Mouse (Mus musculus): Measurements from ENCODE around the gene Nomo1. TPM values are rescaled to one million over a fixed set of nuclear protein-coding genes. Genes with fewer than 3 reads are reported as not detected.

Nomo1 gene
- polyA plus RNA-seq (2015; fragmentation: Nextera tagmentation; extraction: Ambion mirVana): 18.4 and 19.9 TPM in 2 replicates

- 6% methylated on average over 42 of the region's 44 CpGs for WGBS (ENCODE audit: insufficient replicate concordance)
- H3K9ac ChIP-seq (replicated peaks): peak within 1 kb of the TSS; percentile 87
- H3K9me3 ChIP-seq (ENCODE audit: low read length): no peaks in the 10 kb centered on the region
- H3K36me3 ChIP-seq (replicated peaks; ENCODE audit: insufficient read depth, low read length): peaks cover 3% of the 10 kb centered on the region; the same call in 1 of the 2 replicates
- peak within 1 kb of the TSS; percentile 99 for H3K4me2 ChIP-seq (ENCODE audit: low read depth, low read length)
- H3K4me1 ChIP-seq (ENCODE audit: insufficient read depth): peaks cover 30% of the 10 kb centered on the region
- H3K27me3 ChIP-seq (ENCODE audit: insufficient read depth, low read length): no peaks in the 10 kb centered on the region
- peak; percentile 99 for DNase-seq
- H3K27ac ChIP-seq (ENCODE audit: low read depth): peak within 1 kb of the TSS; percentile 35; the same call in 1 of the 2 replicates
- peak within 1 kb of the TSS; percentile 93 for H3K4me3 ChIP-seq (ENCODE audit: low read depth, low read length)
- ATAC-seq: peak; percentile 82
- TF ChIP-seq EP300 (IDR thresholded peaks at IDR 0.05; ENCODE audit: low read depth) (peak; percentile 43; the same call in 1 of the 2 replicates), CTCF (IDR thresholded peaks at IDR 0.05; ENCODE audit: low read depth) (peak; percentile 94)
These were observed at the start of gene Nomo1 for GRCm38 (mm10) chr7:46033109-46033869. Gene Nomo1, plus strand, starts transcription at chr7:46033698.

DNA sequence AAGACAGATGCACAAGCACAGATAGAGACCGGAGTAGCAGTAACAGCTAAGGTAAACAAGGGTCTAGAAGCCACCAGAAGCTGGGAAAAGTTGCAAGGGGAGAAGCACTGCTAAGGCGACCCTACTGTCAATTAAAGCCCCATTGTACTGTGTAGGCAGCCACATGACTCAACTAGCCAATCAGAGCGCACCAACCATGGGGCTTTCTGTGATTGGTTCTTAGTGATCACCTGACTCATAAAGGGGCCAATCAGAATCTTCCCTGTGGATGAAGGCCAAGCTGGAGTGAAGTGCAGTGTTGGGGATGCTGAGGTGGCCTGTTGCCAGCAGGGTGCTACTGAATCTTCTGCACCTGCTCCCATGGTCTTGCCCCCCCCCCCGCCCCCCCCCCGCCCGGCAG, 46.6 kb upstream of the Nomo1 start:
- Histone ChIP-seq H3K9ac (replicated peaks) (no peak overlapping the region), H3K9me3 (ENCODE audit: low read length) (no peaks in the 10 kb centered on the region), H3K4me1 (ENCODE audit: insufficient read depth) (no peaks in the 10 kb centered on the region), H3K27ac (ENCODE audit: low read depth) (no peak overlapping the region), H3K27me3 (ENCODE audit: insufficient read depth, low read length) (no peaks in the 10 kb centered on the region), H3K4me2 (ENCODE audit: low read depth, low read length) (no peak overlapping the region), H3K4me3 (ENCODE audit: low read depth, low read length) (no peak overlapping the region), H3K36me3 (replicated peaks; ENCODE audit: insufficient read depth, low read length) (peaks cover 15% of the 10 kb centered on the region; the same call in 1 of the 2 replicates)
- TF ChIP-seq EP300 (IDR thresholded peaks at IDR 0.05; ENCODE audit: low read depth) (no peak), CTCF (IDR thresholded peaks at IDR 0.05; ENCODE audit: low read depth) (no peak)
- DNase-seq (no peak), ATAC-seq (peak; percentile 33; the same call in 1 of the 2 replicates)
- 70% methylated on average over 5 of the region's 6 CpGs for WGBS (ENCODE audit: insufficient replicate concordance)

GRCm38 (mm10) chr7:45988344-45988743, 45.2 kb upstream of the Nomo1 start:
- DNase-seq (no peak), ATAC-seq (peak; percentile 62)
- Histone ChIP-seq H3K4me1 (ENCODE audit: insufficient read depth) (no peaks in the 10 kb centered on the region), H3K9ac (replicated peaks) (no peak overlapping the region), H3K4me3 (ENCODE audit: low read depth, low read length) (no peak overlapping the region), H3K27me3 (ENCODE audit: insufficient read depth, low read length) (no peaks in the 10 kb centered on the region), H3K27ac (ENCODE audit: low read depth) (no peak overlapping the region), H3K36me3 (replicated peaks; ENCODE audit: insufficient read depth, low read length) (peaks cover 15% of the 10 kb centered on the region; the same call in 1 of the 2 replicates), H3K9me3 (ENCODE audit: low read length) (no peaks in the 10 kb centered on the region), H3K4me2 (ENCODE audit: low read depth, low read length) (no peak overlapping the region)
- 48% methylated on average over 1 of the region's 1 CpGs for WGBS (ENCODE audit: insufficient replicate concordance)
- no peak for TF ChIP-seq EP300 (IDR thresholded peaks at IDR 0.05; ENCODE audit: low read depth)
- no peak for TF ChIP-seq CTCF (IDR thresholded peaks at IDR 0.05; ENCODE audit: low read depth)

DNA sequence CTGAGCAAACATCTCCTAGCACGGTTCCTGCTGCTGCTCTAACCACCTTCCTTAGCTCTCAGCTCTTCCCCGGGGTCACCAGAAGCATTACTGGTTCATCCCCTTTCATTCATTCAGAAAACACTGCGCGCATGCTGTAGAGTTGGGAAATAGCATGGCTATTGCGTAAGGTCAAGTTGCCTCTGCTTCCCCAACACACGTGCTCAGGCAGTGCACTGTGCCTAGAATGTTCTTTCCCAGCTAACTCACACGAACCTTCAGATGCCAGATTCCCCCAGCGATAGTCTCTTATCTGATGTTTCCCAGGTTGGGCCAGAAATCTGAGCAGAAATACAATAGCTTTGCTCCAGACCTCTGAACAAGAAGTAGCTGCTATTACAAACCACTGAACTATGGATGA, 41.0 kb upstream of the Nomo1 start:
- Histone ChIP-seq H3K27me3 (ENCODE audit: insufficient read depth, low read length) (no peaks in the 10 kb centered on the region), H3K36me3 (replicated peaks; ENCODE audit: insufficient read depth, low read length) (peaks cover 12% of the 10 kb centered on the region; the same call in 1 of the 2 replicates), H3K4me2 (ENCODE audit: low read depth, low read length) (no peak overlapping the region), H3K9me3 (ENCODE audit: low read length) (no peaks in the 10 kb centered on the region), H3K4me3 (ENCODE audit: low read depth, low read length) (no peak overlapping the region), H3K27ac (ENCODE audit: low read depth) (no peak overlapping the region), H3K9ac (replicated peaks) (no peak overlapping the region), H3K4me1 (ENCODE audit: insufficient read depth) (no peaks in the 10 kb centered on the region)
- no peak for TF ChIP-seq EP300 (IDR thresholded peaks at IDR 0.05; ENCODE audit: low read depth)
- no peak for TF ChIP-seq CTCF (IDR thresholded peaks at IDR 0.05; ENCODE audit: low read depth)
- WGBS (ENCODE audit: insufficient replicate concordance): 45% methylated on average over 8 of the region's 8 CpGs
- ATAC-seq (peak; percentile 82), DNase-seq (peak; percentile 44)

- no peak for ATAC-seq
- H3K4me1 ChIP-seq (ENCODE audit: insufficient read depth): no peaks in the 10 kb centered on the region
These were observed 32.9 kb upstream of the Nomo1 start for GRCm38 (mm10) chr7:46000577-46000976.

DNA sequence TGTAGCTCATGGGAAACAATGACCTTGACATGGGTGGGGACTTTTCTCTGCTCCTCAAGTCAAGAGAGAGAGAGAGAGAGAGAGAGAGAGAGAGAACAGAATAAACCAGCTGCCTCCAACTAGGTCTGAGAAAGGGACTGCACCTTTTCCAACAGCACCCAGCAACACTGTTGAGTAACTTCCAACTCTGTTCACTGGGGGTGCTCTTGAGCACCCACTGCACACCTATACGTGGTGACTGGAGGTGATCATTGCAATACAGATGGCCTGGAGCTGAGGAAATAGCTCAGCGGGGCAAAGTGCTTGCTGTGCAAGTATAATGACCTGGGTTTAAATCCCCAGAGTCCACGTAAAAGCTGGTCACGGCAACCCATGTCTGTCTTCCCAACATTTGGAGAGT, 30.8 kb upstream of the Nomo1 start:
- DNase-seq (no peak), ATAC-seq (peak; percentile 49; the same call in 1 of the 2 replicates)
- H3K4me3 ChIP-seq (ENCODE audit: low read depth, low read length): no peak overlapping the region
- no peaks in the 10 kb centered on the region for H3K4me1 ChIP-seq (ENCODE audit: insufficient read depth)
- no peak overlapping the region for H3K9ac ChIP-seq (replicated peaks)
- no peaks in the 10 kb centered on the region for H3K9me3 ChIP-seq (ENCODE audit: low read length)
- peaks cover 13% of the 10 kb centered on the region; the same call in 1 of the 2 replicates for H3K36me3 ChIP-seq (replicated peaks; ENCODE audit: insufficient read depth, low read length)
- peak; percentile 31; the same call in 1 of the 2 replicates for TF ChIP-seq CTCF (IDR thresholded peaks at IDR 0.05; ENCODE audit: low read depth)
- TF ChIP-seq EP300 (IDR thresholded peaks at IDR 0.05; ENCODE audit: low read depth): no peak
- H3K27me3 ChIP-seq (ENCODE audit: insufficient read depth, low read length): no peaks in the 10 kb centered on the region
- H3K4me2 ChIP-seq (ENCODE audit: low read depth, low read length): no peak overlapping the region
- 59% methylated on average over 4 of the region's 4 CpGs for WGBS (ENCODE audit: insufficient replicate concordance)
- no peak overlapping the region for H3K27ac ChIP-seq (ENCODE audit: low read depth)

More at GRCm38 (mm10) chr7:46000577-46000976, 32.9 kb upstream of the Nomo1 start:
- no peak overlapping the region for H3K9ac ChIP-seq (replicated peaks)
- TF ChIP-seq EP300 (IDR thresholded peaks at IDR 0.05; ENCODE audit: low read depth) (no peak), CTCF (IDR thresholded peaks at IDR 0.05; ENCODE audit: low read depth) (no peak)
- H3K9me3 ChIP-seq (ENCODE audit: low read length): no peaks in the 10 kb centered on the region
- 86% methylated on average over 4 of the region's 4 CpGs for WGBS (ENCODE audit: insufficient replicate concordance)
- no peak overlapping the region for H3K27ac ChIP-seq (ENCODE audit: low read depth)
- H3K27me3 ChIP-seq (ENCODE audit: insufficient read depth, low read length): no peaks in the 10 kb centered on the region
- H3K4me3 ChIP-seq (ENCODE audit: low read depth, low read length): no peak overlapping the region
- no peak overlapping the region for H3K4me2 ChIP-seq (ENCODE audit: low read depth, low read length)
- no peak for DNase-seq
- H3K36me3 ChIP-seq (replicated peaks; ENCODE audit: insufficient read depth, low read length): peaks cover 16% of the 10 kb centered on the region; the same call in 1 of the 2 replicates

All from liver, postnatal 0 days (tissue).